Mouse (Mus musculus): ENCODE results near the gene Fcor. TPM values are rescaled to one million over a fixed set of nuclear protein-coding genes. Genes with fewer than 3 reads are reported as not detected.

Gene Fcor
- polyA plus RNA-seq, 1 experiment from 2014 or later: 7.9 TPM

DNA sequence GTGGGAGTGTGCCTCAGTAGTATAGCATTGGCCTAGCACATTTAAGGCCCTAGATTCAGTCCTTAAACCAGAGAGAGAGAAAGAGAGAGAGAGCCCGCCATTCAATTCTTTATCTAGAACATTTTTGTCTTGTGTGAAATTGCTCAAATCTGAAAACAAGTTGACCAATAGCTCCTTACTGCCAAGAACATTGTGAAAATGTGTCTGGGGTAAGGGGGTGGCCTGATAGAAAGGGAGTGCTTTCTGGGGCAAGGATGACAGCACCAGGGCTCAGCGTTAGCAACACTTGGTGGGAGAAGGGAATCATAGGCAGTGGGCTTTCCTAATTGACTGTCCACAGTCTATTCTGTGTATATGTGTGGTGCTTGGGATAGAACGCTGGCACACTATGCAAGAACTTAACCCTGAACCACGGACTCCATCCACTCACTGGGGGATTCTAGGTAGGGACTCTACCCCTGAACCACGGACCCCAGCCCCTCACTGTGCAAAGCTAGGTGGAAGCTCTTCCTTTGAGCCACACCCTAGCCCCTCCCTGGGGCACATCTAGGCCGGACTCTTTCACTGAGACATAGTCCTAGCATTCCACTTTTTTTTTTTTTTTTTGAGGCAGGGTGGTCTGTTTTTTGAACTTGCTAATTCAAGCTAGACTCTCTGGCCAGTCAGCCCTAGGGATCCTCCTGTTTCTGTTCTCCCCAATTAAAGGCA is 25.2 kb downstream of the Fcor start:
- Histone ChIP-seq H3K4me1 (ENCODE audit: control insufficient read depth, insufficient read depth, low read length) (no peaks in the 10 kb centered on the region), H3K27me3 (ENCODE audit: control insufficient read depth, insufficient read depth, low read length) (no peaks in the 10 kb centered on the region), H3K9ac (ENCODE audit: low read length) (no peak overlapping the region), H3K4me3 (ENCODE audit: low read depth, low read length) (no peak overlapping the region), H3K9me3 (ENCODE audit: control insufficient read depth, low read length) (no peaks in the 10 kb centered on the region), H3K36me3 (ENCODE audit: control insufficient read depth, insufficient read depth, low read length) (no peaks in the 10 kb centered on the region), H3K27ac (ENCODE audit: low read depth, low read length) (no peak overlapping the region), H3K4me2 (ENCODE audit: low read depth) (no peak overlapping the region)
- no peak for DNase-seq (ENCODE audit: low spot score)
- no peak for ATAC-seq (ENCODE audit: insufficient read depth, low FRiP score, low TSS enrichment)
- 87% methylated on average over 6 of the region's 6 CpGs for WGBS

DNA sequence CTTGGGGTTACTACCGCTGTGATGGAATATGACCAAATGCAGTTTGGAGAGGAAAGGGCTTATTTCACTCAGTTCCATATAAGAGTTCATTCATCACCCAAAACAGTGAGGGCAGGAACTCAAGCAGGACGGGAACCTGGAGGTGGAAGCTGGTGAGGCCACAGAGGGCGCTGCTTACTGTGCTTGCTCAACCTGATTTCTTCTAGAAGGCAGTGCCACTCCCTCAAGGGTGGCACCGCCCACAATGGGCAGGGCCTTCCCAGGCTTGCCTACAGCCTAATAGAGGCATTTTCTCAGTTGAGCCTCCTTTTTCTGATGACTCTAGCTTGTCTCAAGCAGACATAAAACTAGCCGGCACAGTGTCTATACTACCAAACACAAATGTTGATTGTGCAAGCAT is 26.4 kb downstream of the Fcor start:
- no peak overlapping the region for H3K4me2 ChIP-seq (ENCODE audit: low read depth)
- H3K4me3 ChIP-seq (ENCODE audit: low read depth, low read length): no peak overlapping the region
- DNase-seq (ENCODE audit: low spot score) (no peak), ATAC-seq (ENCODE audit: insufficient read depth, low FRiP score, low TSS enrichment) (no peak)
- WGBS: 25% methylated on average over 5 of the region's 5 CpGs
- no peaks in the 10 kb centered on the region for H3K9me3 ChIP-seq (ENCODE audit: control insufficient read depth, low read length)
- no peak overlapping the region for H3K9ac ChIP-seq (ENCODE audit: low read length)
- H3K36me3 ChIP-seq (ENCODE audit: control insufficient read depth, insufficient read depth, low read length): no peaks in the 10 kb centered on the region
- no peak overlapping the region for H3K27ac ChIP-seq (ENCODE audit: low read depth, low read length)
- no peaks in the 10 kb centered on the region for H3K27me3 ChIP-seq (ENCODE audit: control insufficient read depth, insufficient read depth, low read length)
- no peaks in the 10 kb centered on the region for H3K4me1 ChIP-seq (ENCODE audit: control insufficient read depth, insufficient read depth, low read length)

DNA sequence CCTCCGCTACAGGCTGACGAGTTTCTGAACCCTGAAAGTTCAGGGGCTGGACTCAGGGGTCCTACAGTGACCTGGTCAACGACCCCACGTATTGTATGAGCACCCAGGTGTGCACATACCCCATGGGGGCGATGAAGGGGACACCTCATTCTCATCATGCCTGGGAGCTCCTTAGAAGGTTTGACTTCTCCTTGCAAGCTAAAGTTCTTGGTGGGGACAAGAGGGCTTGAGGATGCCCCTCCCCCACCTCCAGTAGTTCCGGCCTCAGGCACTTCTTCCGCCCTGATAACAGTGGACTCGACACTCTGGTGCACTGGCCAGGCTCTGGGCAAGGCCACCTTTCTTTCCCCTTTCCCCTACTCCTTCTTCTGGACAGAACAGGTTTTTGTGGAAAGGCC is 40.7 kb downstream of the Fcor start:
- H3K27me3 ChIP-seq (ENCODE audit: control insufficient read depth, insufficient read depth, low read length): no peaks in the 10 kb centered on the region
- DNase-seq (ENCODE audit: low spot score) (no peak), ATAC-seq (ENCODE audit: insufficient read depth, low FRiP score, low TSS enrichment) (no peak)
- H3K27ac ChIP-seq (ENCODE audit: low read depth, low read length): no peak overlapping the region
- no peaks in the 10 kb centered on the region for H3K9me3 ChIP-seq (ENCODE audit: control insufficient read depth, low read length)
- H3K4me2 ChIP-seq (ENCODE audit: low read depth): peak overlapping the region; percentile 78
- WGBS: 19% methylated on average over 8 of the region's 8 CpGs
- H3K4me1 ChIP-seq (ENCODE audit: control insufficient read depth, insufficient read depth, low read length): no peaks in the 10 kb centered on the region
- H3K4me3 ChIP-seq (ENCODE audit: low read depth, low read length): peak overlapping the region; percentile 47
- H3K9ac ChIP-seq (ENCODE audit: low read length): peak overlapping the region; percentile 48
- H3K36me3 ChIP-seq (ENCODE audit: control insufficient read depth, insufficient read depth, low read length): no peaks in the 10 kb centered on the region

DNA sequence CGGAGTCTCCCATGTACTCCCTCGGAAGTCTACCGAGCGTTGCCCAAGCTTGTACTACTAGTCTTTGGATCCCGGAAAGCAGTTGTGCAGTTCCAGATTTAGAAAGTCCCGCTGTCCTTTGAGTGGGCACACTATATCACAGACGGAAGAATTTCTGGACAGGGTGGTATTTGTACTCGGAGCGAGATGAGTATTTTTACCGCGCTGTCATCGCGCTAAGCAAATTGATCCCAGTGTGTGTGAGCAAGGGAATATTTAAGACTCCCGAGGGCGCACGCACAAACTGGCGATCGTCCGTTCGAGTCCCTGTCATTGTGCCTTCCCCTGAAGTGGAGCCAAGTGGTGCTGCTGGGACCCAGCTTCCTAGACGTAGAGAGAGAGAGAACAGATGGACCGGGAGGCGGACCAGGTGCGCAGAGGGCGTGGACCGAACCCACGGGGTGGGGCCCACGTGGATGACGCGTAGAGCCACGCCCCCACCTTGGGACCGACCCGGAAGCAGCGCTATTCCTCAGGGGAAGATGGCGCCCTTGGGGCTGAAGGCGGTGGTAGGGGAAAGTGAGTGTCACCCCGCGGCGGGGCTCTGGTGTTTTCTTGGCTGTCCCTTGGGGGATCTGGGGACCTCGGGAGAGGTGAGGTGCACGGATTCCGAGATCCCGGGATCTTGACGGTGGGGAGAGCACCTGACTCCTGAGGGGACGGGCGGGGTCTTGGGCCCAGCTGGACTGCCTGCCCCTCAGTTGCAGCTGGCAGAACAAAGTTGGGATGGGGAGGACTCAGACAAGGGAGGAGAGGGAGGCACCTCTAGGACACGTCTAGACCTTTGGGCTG is 41.3 kb downstream of the Fcor start, which contains the start of gene Stxbp2:
Gene Stxbp2, plus strand, starts transcription at position 309 of the 831 bp plus-strand sequence.
- ATAC-seq (ENCODE audit: insufficient read depth, low FRiP score, low TSS enrichment) (peak; percentile 76), DNase-seq (ENCODE audit: low spot score) (peak; percentile 66)
- Histone ChIP-seq H3K4me3 (ENCODE audit: low read depth, low read length) (peak within 1 kb of the TSS; percentile 47), H3K9ac (ENCODE audit: low read length) (peak within 1 kb of the TSS; percentile 48), H3K27me3 (ENCODE audit: control insufficient read depth, insufficient read depth, low read length) (no peaks in the 10 kb centered on the region), H3K4me2 (ENCODE audit: low read depth) (peak within 1 kb of the TSS; percentile 78), H3K9me3 (ENCODE audit: control insufficient read depth, low read length) (no peaks in the 10 kb centered on the region), H3K4me1 (ENCODE audit: control insufficient read depth, insufficient read depth, low read length) (no peaks in the 10 kb centered on the region), H3K27ac (ENCODE audit: low read depth, low read length) (no peak within 1 kb of the TSS), H3K36me3 (ENCODE audit: control insufficient read depth, insufficient read depth, low read length) (no peaks in the 10 kb centered on the region)
- WGBS: 7% methylated on average over 47 of the region's 47 CpGs

DNA sequence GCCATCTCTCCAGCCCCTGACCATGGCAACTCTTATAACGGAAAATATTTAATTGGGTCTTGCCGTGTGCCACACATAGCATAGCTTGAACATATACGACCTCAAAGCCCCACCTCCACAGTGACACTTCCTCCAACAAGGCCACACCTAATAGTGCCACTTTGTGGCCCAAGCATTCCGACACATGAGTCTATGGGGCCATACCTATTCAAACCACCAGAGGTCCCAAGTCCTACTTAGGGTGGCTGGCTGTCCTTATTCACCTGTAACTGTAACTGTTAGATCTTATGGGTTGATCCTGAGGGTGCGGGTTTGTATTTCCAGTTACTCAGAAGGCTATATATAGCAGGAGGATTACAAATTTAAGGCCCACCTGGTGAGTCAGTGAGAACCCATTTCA is 44.1 kb downstream of the Fcor start:
- Histone ChIP-seq H3K4me3 (ENCODE audit: low read depth, low read length) (no peak overlapping the region), H3K4me2 (ENCODE audit: low read depth) (no peak overlapping the region), H3K27me3 (ENCODE audit: control insufficient read depth, insufficient read depth, low read length) (no peaks in the 10 kb centered on the region), H3K9ac (ENCODE audit: low read length) (no peak overlapping the region), H3K36me3 (ENCODE audit: control insufficient read depth, insufficient read depth, low read length) (no peaks in the 10 kb centered on the region), H3K27ac (ENCODE audit: low read depth, low read length) (no peak overlapping the region), H3K4me1 (ENCODE audit: control insufficient read depth, insufficient read depth, low read length) (no peaks in the 10 kb centered on the region), H3K9me3 (ENCODE audit: control insufficient read depth, low read length) (no peaks in the 10 kb centered on the region)
- ATAC-seq (ENCODE audit: insufficient read depth, low FRiP score, low TSS enrichment): no peak
- 34% methylated on average over 5 of the region's 5 CpGs for WGBS
- no peak for DNase-seq (ENCODE audit: low spot score)

DNA sequence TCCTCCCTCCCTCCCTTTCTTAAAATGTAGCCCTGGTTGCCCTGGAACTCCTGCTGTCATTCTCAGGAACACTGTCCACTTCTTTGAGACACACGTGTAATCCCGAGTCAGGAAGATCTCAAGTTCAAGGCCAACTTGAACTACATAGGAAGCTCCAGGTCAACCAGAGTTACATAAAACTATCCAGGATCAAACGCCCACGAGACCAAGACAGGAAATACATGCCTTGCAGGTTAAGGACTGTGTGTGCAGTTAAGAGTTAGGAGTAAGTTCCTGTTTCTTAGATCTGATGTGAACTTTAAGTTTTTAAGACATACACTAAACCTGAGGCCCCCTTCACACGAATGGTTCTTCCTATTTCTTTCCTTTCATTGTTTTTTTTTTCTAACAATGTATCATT is 45.2 kb downstream of the Fcor start:
- no peak for DNase-seq (ENCODE audit: low spot score)
- Histone ChIP-seq H3K4me2 (ENCODE audit: low read depth) (no peak overlapping the region), H3K27me3 (ENCODE audit: control insufficient read depth, insufficient read depth, low read length) (no peaks in the 10 kb centered on the region), H3K9ac (ENCODE audit: low read length) (no peak overlapping the region), H3K27ac (ENCODE audit: low read depth, low read length) (no peak overlapping the region), H3K4me1 (ENCODE audit: control insufficient read depth, insufficient read depth, low read length) (peaks cover 4% of the 10 kb centered on the region; the same call in 1 of the 2 replicates), H3K4me3 (ENCODE audit: low read depth, low read length) (no peak overlapping the region), H3K9me3 (ENCODE audit: control insufficient read depth, low read length) (no peaks in the 10 kb centered on the region), H3K36me3 (ENCODE audit: control insufficient read depth, insufficient read depth, low read length) (no peaks in the 10 kb centered on the region)
- 62% methylated on average over 5 of the region's 5 CpGs for WGBS
- ATAC-seq (ENCODE audit: insufficient read depth, low FRiP score, low TSS enrichment): no peak

DNA sequence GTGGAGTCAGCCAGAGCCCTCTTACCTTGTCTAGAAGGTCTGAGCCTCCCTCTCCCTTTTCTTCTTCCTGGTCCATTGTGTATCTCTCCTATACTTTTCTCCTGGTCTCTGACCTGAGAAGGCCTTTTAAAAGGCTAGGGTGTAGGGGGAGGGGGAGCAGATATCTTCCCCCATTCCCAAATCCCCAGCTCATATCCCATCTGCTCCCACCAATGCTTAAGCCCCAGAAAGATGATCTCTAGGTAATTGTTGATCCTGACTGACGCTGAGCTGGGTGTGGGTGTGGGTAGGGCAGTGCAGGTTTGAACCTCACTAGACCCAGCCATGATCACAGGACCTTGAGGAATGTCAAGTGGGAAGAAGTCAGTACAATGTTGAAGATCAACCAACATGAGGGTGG is 46.7 kb downstream of the Fcor start, which contains the start of gene Pcp2:
Gene Pcp2, minus strand, starts transcription at position 101 of the 400 bp plus-strand sequence.
- Histone ChIP-seq H3K4me1 (ENCODE audit: control insufficient read depth, insufficient read depth, low read length) (peaks cover 5% of the 10 kb centered on the region), H3K9ac (ENCODE audit: low read length) (no peak within 1 kb of the TSS), H3K27me3 (ENCODE audit: control insufficient read depth, insufficient read depth, low read length) (no peaks in the 10 kb centered on the region), H3K4me2 (ENCODE audit: low read depth) (no peak within 1 kb of the TSS), H3K27ac (ENCODE audit: low read depth, low read length) (no peak within 1 kb of the TSS), H3K9me3 (ENCODE audit: control insufficient read depth, low read length) (no peaks in the 10 kb centered on the region), H3K4me3 (ENCODE audit: low read depth, low read length) (no peak within 1 kb of the TSS), H3K36me3 (ENCODE audit: control insufficient read depth, insufficient read depth, low read length) (no peaks in the 10 kb centered on the region)
- 48% methylated on average over 1 of the region's 1 CpGs for WGBS
- DNase-seq (ENCODE audit: low spot score) (no peak), ATAC-seq (ENCODE audit: insufficient read depth, low FRiP score, low TSS enrichment) (no peak)

DNA sequence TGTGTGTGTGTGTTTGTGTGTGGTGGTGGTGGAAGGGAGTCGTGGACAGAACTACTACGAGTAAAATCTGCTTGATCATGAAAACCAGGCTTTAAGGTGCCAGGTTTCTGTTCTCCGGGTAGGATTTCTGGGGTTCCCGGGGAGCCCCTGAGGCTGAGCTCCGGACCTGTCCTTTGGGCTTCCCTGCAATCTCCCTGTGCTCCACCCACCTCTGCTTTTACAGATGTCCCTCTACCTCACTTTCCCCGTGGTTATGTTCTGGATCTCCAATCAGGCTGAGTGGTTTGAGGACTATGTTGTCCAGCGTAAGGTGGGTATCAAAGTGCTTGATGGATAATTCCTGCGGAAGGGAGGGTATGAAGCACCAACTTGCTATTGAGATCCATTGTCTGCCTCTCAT is 50.0 kb downstream of the Fcor start:
- Histone ChIP-seq H3K27ac (ENCODE audit: low read depth, low read length) (no peak overlapping the region), H3K4me1 (ENCODE audit: control insufficient read depth, insufficient read depth, low read length) (peaks cover 11% of the 10 kb centered on the region), H3K9ac (ENCODE audit: low read length) (no peak overlapping the region), H3K4me3 (ENCODE audit: low read depth, low read length) (peak overlapping the region; percentile 46), H3K4me2 (ENCODE audit: low read depth) (peak overlapping the region; percentile 39), H3K27me3 (ENCODE audit: control insufficient read depth, insufficient read depth, low read length) (no peaks in the 10 kb centered on the region), H3K9me3 (ENCODE audit: control insufficient read depth, low read length) (no peaks in the 10 kb centered on the region), H3K36me3 (ENCODE audit: control insufficient read depth, insufficient read depth, low read length) (peaks cover 3% of the 10 kb centered on the region)
- no peak for DNase-seq (ENCODE audit: low spot score)
- ATAC-seq (ENCODE audit: insufficient read depth, low FRiP score, low TSS enrichment): no peak
- WGBS: 71% methylated on average over 8 of the region's 8 CpGs
